Mouse (Mus musculus): ENCODE data around the gene 2310030G06Rik. TPM values are rescaled to one million over a fixed set of nuclear protein-coding genes. Genes with fewer than 3 reads are reported as not detected.
A peak's percentile ranks its signal among the peaks of the same experiment; 100 is the strongest.

Gene 2310030G06Rik
- total RNA-seq, 1 experiment from 2014 or later, result not detected

GRCm38 (mm10) chr9:50711337-50711736 lies 35.0 kb downstream of the 2310030G06Rik start:
- ATAC-seq (replicated peaks; ENCODE audit: low read depth, poor library complexity, severe bottlenecking), result peak; percentile 74

- ATAC-seq (replicated peaks; ENCODE audit: low read depth, poor library complexity, severe bottlenecking), result no peak
Observed at GRCm38 (mm10) chr9:50709108-50709507, 37.2 kb downstream of the 2310030G06Rik start.

- ATAC-seq (replicated peaks; ENCODE audit: low read depth, poor library complexity, severe bottlenecking), result no peak
Observed at GRCm38 (mm10) chr9:50704907-50705306, 41.4 kb downstream of the 2310030G06Rik start.

GRCm38 (mm10) chr9:50700921-50701691 lies 45.2 kb downstream of the 2310030G06Rik start:
- ATAC-seq (replicated peaks; ENCODE audit: low read depth, poor library complexity, severe bottlenecking), result 0 out of 2 replicates have a peak, but pooled peaks have one; percentile 20

GRCm38 (mm10) chr9:50698418-50699409 lies 47.6 kb downstream of the 2310030G06Rik start:
- ATAC-seq (replicated peaks; ENCODE audit: low read depth, poor library complexity, severe bottlenecking), result 0 out of 2 replicates have a peak, but pooled peaks have one; percentile 27

DNA sequence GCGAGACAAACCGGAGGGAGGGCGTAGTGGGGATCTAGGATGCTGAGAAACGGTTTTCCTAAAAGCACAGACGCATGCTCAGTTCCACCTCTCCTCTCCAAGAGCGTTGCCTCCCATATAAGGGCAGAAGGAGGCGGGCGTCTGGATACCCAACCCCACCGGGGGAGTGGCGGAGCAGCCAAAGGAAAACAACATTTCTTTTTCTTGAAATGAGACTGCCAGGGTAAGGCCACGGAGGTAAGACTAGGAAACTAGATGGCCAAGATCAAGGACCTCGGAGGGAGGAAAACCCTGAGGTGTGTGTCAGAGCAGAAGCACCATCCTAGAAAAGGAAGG lies 48.7 kb downstream of the 2310030G06Rik start:
- peak; percentile 78 for ATAC-seq (replicated peaks; ENCODE audit: low read depth, poor library complexity, severe bottlenecking)

DNA sequence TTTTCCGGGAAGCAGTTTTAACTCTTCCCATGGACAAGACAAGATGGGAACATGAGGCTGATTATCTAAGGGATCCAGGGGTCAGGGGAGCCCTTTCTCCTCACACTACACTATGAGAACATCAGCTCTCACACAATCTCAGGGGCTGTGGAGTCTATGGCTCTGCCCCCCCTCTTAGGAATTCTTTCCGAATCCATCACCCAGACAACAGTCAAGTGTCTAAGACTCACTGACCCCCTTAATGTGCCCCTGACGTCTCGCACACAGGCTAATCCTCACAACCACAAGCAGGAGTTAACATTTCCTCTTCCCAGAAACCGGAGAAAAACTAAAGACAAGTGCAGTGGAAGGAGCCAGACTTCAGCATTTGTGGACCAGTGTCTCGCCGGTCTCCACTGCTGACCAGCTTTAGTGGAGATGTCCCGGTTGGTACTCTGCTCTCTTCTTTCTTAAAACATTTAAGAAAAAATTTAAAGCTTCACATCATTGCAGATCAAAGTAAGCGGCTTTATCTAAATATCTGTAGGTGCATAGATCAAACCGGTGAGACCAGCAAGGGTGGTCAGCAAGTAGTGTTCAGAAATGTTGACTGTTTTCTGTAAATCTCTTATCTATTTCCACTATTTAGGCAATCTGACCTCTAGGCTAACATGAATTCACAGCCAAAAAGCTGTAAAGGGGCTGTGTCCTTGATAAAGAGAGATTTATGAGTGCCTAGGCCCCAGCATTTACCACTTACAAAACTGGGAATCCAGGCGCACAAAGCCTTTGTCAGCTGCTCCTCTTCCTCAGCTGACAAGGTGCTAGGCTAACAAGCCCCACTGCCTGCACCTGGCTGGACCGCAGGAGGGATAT lies 49.3 kb downstream of the 2310030G06Rik start:
- no peak for ATAC-seq (replicated peaks; ENCODE audit: low read depth, poor library complexity, severe bottlenecking)

DNA sequence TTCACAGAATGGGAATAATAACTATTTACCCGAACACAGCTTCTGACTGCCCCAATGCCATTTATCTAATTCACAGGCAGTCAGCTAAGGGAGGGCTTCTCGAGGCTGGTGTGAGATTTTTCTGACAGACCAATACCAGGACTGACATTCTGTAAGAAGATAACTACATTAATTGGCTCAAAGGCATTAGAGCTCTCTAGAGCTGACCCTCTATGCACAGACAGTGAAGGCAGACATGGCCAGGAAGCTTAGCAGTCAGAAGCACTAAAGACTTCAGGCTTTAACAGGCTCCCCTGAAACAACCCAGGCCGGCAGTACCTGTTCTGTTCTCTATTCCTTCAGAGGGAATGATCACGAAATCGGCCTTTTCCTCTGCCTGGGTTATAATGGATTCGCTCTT lies 51.2 kb downstream of the 2310030G06Rik start:
- no peak for ATAC-seq (replicated peaks; ENCODE audit: low read depth, poor library complexity, severe bottlenecking)

- ATAC-seq (replicated peaks; ENCODE audit: low read depth, poor library complexity, severe bottlenecking), result peak; percentile 72
Observed at GRCm38 (mm10) chr9:50693631-50694030, 52.7 kb downstream of the 2310030G06Rik start.

GRCm38 (mm10) chr9:50692626-50693580 lies 53.4 kb downstream of the 2310030G06Rik start:
- ATAC-seq (replicated peaks; ENCODE audit: low read depth, poor library complexity, severe bottlenecking), result no peak

Other genes with a start within 250 kb of the 2310030G06Rik start
- gene Pts, start 217.8 kb downstream of the 2310030G06Rik start, total RNA-seq (2017), result 73.1 and 89.3 TPM in 2 replicates
- gene Il18, start 191.7 kb downstream of the 2310030G06Rik start, total RNA-seq (2017), result 4.4 and 7.5 TPM in 2 replicates
- not detected in 2 replicates for gene Bco2, start 191.4 kb downstream of the 2310030G06Rik start, total RNA-seq (2017)
- gene Tex12, start 185.2 kb downstream of the 2310030G06Rik start, total RNA-seq (2017), result not detected in 2 replicates
- 172 and 173 TPM in 2 replicates for gene Sdhd, start 142.7 kb downstream of the 2310030G06Rik start, total RNA-seq (2017)
- 147 and 199 TPM in 2 replicates for gene Timm8b, start 142.6 kb downstream of the 2310030G06Rik start, total RNA-seq (2017)
- gene Pih1d2, start 129.2 kb downstream of the 2310030G06Rik start, total RNA-seq (2017), result 0.24 and 4.4 TPM in 2 replicates
- 57.9 and 59.6 TPM in 2 replicates for gene Nkapd1, start 129.1 kb downstream of the 2310030G06Rik start, total RNA-seq (2017)
- gene Dlat, start 86.8 kb downstream of the 2310030G06Rik start, total RNA-seq (2017), result 37.5 and 49.9 TPM in 2 replicates
- gene Dixdc1, start 7.0 kb downstream of the 2310030G06Rik start, total RNA-seq (2017), result not detected in 2 replicates
- gene Cryab, start 4.8 kb upstream of the 2310030G06Rik start, total RNA-seq (2017), result 0.41 TPM in 1 of 2 replicates, not detected in the other
- not detected in 2 replicates for gene Hspb2, start 5.8 kb upstream of the 2310030G06Rik start, total RNA-seq (2017)
- 5.5 and 8.8 TPM in 2 replicates for gene Fdxacb1, start 21.7 kb upstream of the 2310030G06Rik start, total RNA-seq (2017)
- gene Alg9, start 28.5 kb upstream of the 2310030G06Rik start, total RNA-seq (2017), result 21.2 and 23.3 TPM in 2 replicates
- gene 1110032A03Rik, start 29.0 kb upstream of the 2310030G06Rik start, total RNA-seq (2017), result 13.8 and 22.6 TPM in 2 replicates
- 66.6 and 66.9 TPM in 2 replicates for gene Ppp2r1b, start 98.8 kb upstream of the 2310030G06Rik start, total RNA-seq (2017)

Data from common myeloid progenitor, adult 5-6 weeks (primary cell).